Mouse (Mus musculus) heart, postnatal 4 days (tissue): ENCODE measurements around the gene Serpinb9d. TPM values are rescaled to one million over a fixed set of nuclear protein-coding genes. Genes with fewer than 3 reads are reported as not detected.
"Not testable (repeated sequence)": the region's sequence is repeated elsewhere in the genome, so short reads cannot be mapped to it uniquely, and the experiment has no call there.

Experiments used
- DNase-seq: peaks from one replicate; pipeline ENCODE4 v3.0.0; 2021
- total RNA-seq, 2 experiments: library from RNA; stranded (reverse); gene quantifications; 2 replicates each; pipeline ENCODE4 v1.2.3; 2021

The Serpinb9d gene
- not detected for total RNA-seq

GRCm38 (mm10) chr13:33192659-33193058 lies at the start of gene Serpinb9d:
Gene Serpinb9d, plus strand, starts transcription at chr13:33192959.
- DNase-seq, result no peak

GRCm38 (mm10) chr13:33159642-33160041 lies 33.1 kb upstream of the Serpinb9d start, which contains the start of gene Serpinb9c:
Gene Serpinb9c, minus strand, starts transcription at chr13:33159742.
- no peak for DNase-seq

- not testable (repeated sequence) for DNase-seq
Observed at GRCm38 (mm10) chr13:33190486-33190885, 2.3 kb upstream of the Serpinb9d start.

- no peak for DNase-seq
Observed at GRCm38 (mm10) chr13:33199740-33200139, 7.0 kb downstream of the Serpinb9d start.

GRCm38 (mm10) chr13:33249312-33249711 lies 56.6 kb downstream of the Serpinb9d start, which contains the start of gene Serpinb9e:
Gene Serpinb9e, plus strand, starts transcription at chr13:33249612.
- not testable (repeated sequence) for DNase-seq

Other genes with a start within 250 kb of the Serpinb9d start
- 10 to 100 TPM; 21.8 to 25.0 TPM for gene Serpinb6b, start 227.8 kb upstream of the Serpinb9d start, total RNA-seq
- gene Serpinb9, start 189.7 kb upstream of the Serpinb9d start, total RNA-seq, result 1 to 10 TPM; 6.8 TPM
- gene Serpinb9b, start 165.5 kb upstream of the Serpinb9d start, total RNA-seq, result under 1 TPM; 0.26 to 0.99 TPM
- not detected for gene Serpinb1b, start 114.4 kb upstream of the Serpinb9d start, total RNA-seq
- not detected for gene Serpinb9c, start 33.2 kb upstream of the Serpinb9d start, total RNA-seq
- not detected for gene Serpinb9e, start 56.7 kb downstream of the Serpinb9d start, total RNA-seq
- not detected for gene Serpinb9f, start 131.1 kb downstream of the Serpinb9d start, total RNA-seq
- gene Gm11397, start 202.8 kb downstream of the Serpinb9d start, total RNA-seq, result not detected